Mouse (Mus musculus) testis, adult 2 months (tissue): ENCODE data around the gene Myo10.

ENCODE experiments used
- CTCF ChIP-seq: fragments of 200-500 bp; IDR thresholded peaks from 2 replicates; pipeline ENCODE4 v1.5.1; 2012; ENCODE audit warnings: low read depth, mild to moderate bottlenecking, inconsistent platforms, low read length, moderate library complexity; ENCODE audit not compliant: control insufficient read depth, insufficient read depth, insufficient replicate concordance
- POLR2A ChIP-seq: fragments of 200-500 bp; IDR thresholded peaks from 2 replicates; pipeline ENCODE4 v1.6.1; 2012; ENCODE audit warnings: low read depth, mild to moderate bottlenecking, inconsistent platforms, low read length, moderate library complexity; ENCODE audit not compliant: control insufficient read depth

DNA sequence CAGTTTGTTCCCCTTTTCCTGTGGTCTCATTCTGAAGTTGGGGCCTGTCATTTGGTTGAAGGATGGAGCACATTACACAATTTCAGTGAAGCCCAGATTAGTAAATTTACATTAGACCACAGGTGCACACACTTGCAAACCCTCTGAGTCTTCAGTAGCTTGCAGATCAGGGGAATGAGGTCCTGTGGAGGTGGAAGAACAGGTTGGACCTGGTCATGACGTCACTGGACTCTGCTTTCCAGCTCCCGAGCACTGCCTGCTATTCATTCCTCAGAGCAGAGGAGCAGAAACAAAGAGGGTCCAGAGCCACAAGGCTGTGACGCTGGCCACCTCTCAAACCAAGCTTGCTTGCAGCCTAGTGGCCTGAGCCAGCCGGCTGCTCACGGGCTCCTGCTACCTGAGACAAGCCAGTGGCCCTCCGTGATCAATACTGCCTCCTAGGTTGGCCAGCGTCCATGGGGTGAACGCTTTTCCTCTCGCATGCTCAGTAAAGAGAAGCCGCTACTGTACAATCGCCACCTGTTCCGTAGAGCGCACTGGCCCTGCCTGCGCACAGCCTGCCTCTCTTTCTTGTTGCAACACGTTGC lies 136.3 kb downstream of the Myo10 start:
- TF ChIP-seq CTCF (no peak), POLR2A (no peak)
